Mouse (Mus musculus): Measurements from ENCODE around the gene Fads2.

Gene Fads2

GRCm38 (mm10) chr19:10062292-10062691, 39.3 kb downstream of the Fads2 start:
- DNase-seq (ENCODE audit: low read depth, low spot score): no peak

GRCm38 (mm10) chr19:10061624-10062023, 39.9 kb downstream of the Fads2 start:
- no peak for DNase-seq (ENCODE audit: low read depth, low spot score)

- DNase-seq (ENCODE audit: low read depth, low spot score): no peak
These were observed 40.6 kb downstream of the Fads2 start for GRCm38 (mm10) chr19:10060783-10061590.

DNA sequence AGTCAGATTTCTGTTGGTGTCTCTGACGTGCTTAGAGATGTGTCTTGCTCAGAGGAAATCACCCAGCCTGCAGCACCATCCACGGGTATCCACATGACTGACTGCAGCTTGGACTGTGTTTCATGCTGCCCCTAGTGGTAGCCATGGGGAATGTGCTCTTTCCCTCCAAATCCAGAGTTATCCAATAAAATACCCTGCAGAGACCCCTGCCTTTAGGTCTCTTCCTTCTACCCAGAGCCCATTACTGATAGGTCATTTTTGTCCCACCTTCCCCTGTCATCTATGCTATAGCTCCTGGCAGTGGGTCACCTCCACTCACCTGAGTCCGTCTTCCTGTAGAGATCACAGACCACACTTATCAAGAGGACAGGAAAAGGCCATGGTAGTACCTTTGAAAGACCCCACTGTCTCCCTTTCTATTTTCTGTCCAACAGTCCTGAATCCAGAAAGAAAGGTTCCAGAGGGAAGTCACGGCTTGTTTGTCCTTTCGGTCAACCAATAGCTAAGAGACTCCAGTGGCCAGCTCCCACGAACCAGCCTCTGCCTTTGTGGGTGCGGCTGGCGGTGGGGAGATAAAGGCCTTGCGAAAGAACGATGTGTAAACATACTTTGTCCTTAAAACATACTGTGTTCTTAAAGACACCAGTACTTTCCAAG, 41.5 kb downstream of the Fads2 start:
- DNase-seq (ENCODE audit: low read depth, low spot score): peak; percentile 36

DNA sequence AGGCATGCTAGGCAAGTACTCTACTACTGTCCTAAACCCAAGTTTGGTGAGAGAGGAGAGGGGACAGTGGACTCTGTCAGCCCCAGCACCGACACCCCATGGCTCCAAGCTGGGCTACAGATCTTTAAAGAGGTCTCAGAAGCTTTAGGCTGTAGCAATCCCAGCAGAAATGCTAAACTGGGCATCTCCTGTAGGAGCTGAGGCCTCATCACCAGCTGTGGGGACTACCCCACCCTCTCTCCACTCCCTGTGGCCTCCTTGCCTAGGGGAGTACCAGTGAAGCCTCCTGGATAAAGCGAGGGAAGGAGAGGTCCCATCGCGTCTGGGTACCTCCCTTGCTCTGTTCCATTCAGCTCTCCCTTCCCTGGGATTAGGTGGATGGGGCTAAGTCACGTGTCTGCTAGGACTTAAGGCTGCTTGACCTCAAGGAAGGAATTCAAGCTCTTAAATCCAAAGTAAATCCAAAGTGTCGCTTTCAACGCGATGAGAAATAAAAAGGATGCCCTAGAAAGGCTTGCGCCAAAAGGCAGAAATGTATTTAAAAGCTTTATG, 42.6 kb downstream of the Fads2 start:
- no peak for DNase-seq (ENCODE audit: low read depth, low spot score)

DNA sequence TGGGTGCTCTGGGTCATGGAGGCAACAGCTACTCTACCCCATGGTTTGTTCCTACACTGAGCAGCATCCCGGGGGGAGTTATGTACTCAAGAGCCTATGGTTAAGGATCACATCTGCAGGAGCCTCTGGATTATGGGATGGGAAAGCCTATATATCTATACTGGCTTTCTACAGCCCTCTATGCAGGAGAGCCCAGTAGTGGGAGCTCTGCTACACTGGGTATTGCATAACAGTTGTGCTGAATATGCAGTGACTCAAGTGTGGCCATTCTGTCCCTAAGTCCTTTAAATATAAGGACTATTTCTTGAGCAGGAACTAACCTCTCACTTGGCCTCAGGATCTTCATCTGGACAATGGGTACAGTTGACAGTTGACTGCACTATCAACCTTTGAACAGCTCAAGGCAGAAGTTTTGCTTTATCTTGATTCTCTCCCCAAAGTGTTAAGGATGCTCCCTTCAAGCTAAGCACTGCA, 43.2 kb downstream of the Fads2 start:
- no peak for DNase-seq (ENCODE audit: low read depth, low spot score)

- no peak for DNase-seq (ENCODE audit: low read depth, low spot score)
These were observed 43.8 kb downstream of the Fads2 start for GRCm38 (mm10) chr19:10057486-10058351.

GRCm38 (mm10) chr19:10056686-10057085, 44.9 kb downstream of the Fads2 start:
- DNase-seq (ENCODE audit: low read depth, low spot score): no peak

DNA sequence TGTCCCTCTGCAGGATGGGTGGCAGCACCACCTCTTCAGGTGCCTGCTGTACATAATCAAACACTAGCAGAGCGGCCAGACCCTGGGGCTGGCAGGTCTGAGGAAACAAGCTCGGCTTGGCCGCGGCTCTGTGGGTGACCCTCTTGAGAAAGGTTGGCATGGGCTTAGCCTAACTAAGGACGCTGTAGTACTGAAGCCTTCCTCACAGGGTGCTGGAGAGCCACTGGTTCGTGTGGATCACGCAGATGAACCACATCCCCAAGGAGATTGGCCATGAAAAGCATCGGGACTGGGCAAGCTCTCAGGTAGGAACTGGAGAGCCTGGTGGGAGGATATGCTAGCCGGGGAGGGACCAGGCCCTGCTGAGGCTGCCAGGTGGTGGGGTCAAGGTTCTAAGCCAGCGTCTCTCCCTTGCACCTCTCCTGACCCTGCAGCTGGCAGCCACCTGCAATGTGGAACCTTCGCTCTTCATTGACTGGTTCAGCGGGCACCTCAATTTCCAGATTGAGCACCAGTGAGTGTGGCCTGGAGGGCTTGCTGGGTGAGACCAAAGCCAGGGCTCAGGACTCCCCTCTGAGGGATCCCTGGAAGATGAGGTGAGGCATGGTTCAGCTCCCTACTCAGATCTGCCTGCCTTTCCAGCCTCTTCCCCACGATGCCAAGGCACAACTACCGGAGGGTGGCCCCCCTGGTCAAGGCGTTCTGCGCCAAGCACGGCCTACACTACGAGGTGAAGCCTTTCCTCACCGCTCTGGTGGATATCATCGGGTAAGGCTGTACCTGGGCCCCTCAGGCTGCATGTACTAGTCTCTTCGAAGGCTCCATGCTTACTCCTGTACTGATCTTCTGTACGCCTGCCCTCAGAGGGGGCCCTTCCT, 45.5 kb downstream of the Fads2 start:
- DNase-seq (ENCODE audit: low read depth, low spot score): no peak

DNA sequence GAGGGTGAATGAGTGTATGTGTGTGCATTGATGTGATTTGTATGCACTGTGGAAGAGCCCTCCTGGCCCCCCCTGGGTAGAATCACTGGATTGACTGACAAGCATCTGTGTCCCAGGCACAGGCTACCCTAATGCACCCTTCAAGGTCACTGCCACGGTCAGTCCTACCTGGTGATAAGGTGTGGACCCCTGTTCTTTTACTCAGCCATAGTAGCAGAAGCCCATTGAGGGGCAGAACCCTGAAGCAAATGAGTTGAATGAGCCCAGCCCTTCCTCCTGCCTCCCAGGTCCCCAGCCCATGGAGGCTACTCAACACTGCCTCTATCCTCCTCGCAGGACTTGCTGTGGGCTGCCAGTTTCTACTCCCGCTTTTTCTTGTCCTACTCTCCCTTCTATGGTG, 46.3 kb downstream of the Fads2 start:
- DNase-seq (ENCODE audit: low read depth, low spot score): no peak

- no peak for DNase-seq (ENCODE audit: low read depth, low spot score)
These were observed 47.0 kb downstream of the Fads2 start for GRCm38 (mm10) chr19:10054361-10055075.

- DNase-seq (ENCODE audit: low read depth, low spot score): no peak
These were observed 47.8 kb downstream of the Fads2 start for GRCm38 (mm10) chr19:10053692-10054260.

GRCm38 (mm10) chr19:10052698-10053097, 48.8 kb downstream of the Fads2 start:
- no peak for DNase-seq (ENCODE audit: low read depth, low spot score)

DNA sequence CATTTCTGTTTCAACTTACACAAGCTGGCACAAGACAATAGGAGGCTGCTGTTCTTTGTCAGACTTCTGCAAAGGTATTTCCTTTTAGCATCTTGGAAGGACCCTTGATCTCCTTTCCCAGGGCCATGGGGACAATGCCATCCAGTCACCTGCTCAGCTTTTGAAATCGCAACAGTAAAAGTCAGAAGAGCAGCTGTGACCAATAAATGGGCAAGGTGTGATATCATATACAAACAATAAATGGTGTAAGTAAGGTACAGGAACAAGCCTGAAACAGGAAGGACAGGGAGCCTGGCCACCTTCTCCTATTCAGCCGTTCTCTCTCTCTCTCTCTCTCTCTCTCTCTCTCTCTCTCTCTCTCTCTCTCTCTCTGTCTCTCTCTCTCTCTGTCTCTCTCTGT, 51.1 kb downstream of the Fads2 start:
- no peak for DNase-seq (ENCODE audit: low read depth, low spot score)

GRCm38 (mm10) chr19:10049533-10049932, 52.0 kb downstream of the Fads2 start:
- DNase-seq (ENCODE audit: low read depth, low spot score): no peak

- no peak for DNase-seq (ENCODE audit: low read depth, low spot score)
These were observed 54.6 kb downstream of the Fads2 start for GRCm38 (mm10) chr19:10046983-10047382.

DNA sequence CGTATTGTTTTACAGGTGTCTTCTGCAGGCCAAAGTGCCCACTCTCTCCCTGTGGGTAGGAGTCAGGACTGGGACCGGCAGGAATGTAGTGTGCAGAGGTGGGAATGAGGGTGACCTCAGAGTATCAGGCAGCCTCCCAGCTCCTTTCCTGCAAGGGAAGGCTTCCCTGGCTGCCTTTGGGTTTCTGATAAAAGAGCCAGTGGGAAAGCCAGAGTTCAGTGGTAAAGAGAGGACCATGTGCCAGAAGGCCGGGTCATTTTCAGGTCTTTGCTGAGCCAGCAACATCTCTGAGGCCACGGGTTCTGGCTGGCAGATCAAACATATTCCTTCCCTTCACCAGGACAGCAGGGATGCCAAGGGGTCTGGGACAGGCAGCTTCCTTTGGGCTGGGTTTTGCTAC, 55.2 kb downstream of the Fads2 start:
- DNase-seq (ENCODE audit: low read depth, low spot score): no peak

GRCm38 (mm10) chr19:10045707-10046106, 55.8 kb downstream of the Fads2 start:
- no peak for DNase-seq (ENCODE audit: low read depth, low spot score)

DNA sequence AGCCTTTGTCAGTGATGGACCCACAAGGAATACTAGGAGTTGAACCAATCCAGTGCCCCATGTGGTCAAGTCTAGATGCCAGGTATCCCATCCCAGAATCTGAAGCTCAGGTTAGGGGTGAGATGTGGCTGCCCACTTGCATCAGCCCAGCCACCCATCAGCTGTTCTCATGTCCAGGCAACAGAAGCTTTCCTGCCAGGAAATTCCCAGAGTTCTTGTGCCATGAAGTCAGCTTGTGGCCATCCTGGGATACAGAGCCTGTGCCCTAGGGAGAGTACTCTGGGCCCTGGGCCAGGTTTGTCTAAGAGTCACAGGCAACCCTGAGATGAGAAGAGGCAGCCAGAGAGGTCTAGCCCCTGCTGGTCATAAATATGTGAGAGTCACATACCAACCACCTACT, 57.9 kb downstream of the Fads2 start:
- DNase-seq (ENCODE audit: low read depth, low spot score): no peak

- no peak for DNase-seq (ENCODE audit: low read depth, low spot score)
These were observed 58.7 kb downstream of the Fads2 start for GRCm38 (mm10) chr19:10042816-10043215.
